Mouse (Mus musculus) forebrain, embryonic 15.5 days (tissue): ENCODE results near the gene Vmn2r81. TPM values are rescaled to one million over a fixed set of nuclear protein-coding genes. Genes with fewer than 3 reads are reported as not detected.
"Not testable (repeated sequence)": the region's sequence is repeated elsewhere in the genome, so short reads cannot be mapped to it uniquely, and the experiment has no call there.

Experiments used
- ATAC-seq: fragments of 200-750 bp; cut with Nextera tagmentation; replicated peaks from 2 replicates; pipeline ENCODE4 v1.8.0; 2017; ENCODE audit warnings: mild to moderate bottlenecking, moderate TSS enrichment, moderate library complexity
- H3K27ac ChIP-seq: fragments of 300-500 bp; sonication (generic); replicated peaks from 2 replicates; pipeline ENCODE4 v1.5.1; 2015; ENCODE audit warnings: mild to moderate bottlenecking, inconsistent platforms
- H3K27me3 ChIP-seq: fragments of 300-500 bp; sonication (generic); 2 replicates; pipeline ENCODE4 v1.6.1; 2015; ENCODE audit warnings: inconsistent platforms
- H3K36me3 ChIP-seq: fragments of 300-500 bp; sonication (generic); 2 replicates; pipeline ENCODE4 v1.6.1; 2015; ENCODE audit warnings: mild to moderate bottlenecking, inconsistent platforms
- H3K4me1 ChIP-seq: fragments of 300-500 bp; sonication (generic); 2 replicates; pipeline ENCODE4 v1.6.1; 2015; ENCODE audit warnings: inconsistent platforms
- H3K4me2 ChIP-seq: fragments of 300-500 bp; sonication (generic); replicated peaks from 2 replicates; pipeline ENCODE4 v1.6.1; 2015; ENCODE audit warnings: mild to moderate bottlenecking, inconsistent platforms
- H3K4me3 ChIP-seq: fragments of 300-500 bp; sonication (generic); 2 replicates; pipeline ENCODE4 v1.5.1; 2015; ENCODE audit warnings: mild to moderate bottlenecking, inconsistent platforms
- H3K9ac ChIP-seq: fragments of 300-500 bp; sonication (generic); replicated peaks from 2 replicates; pipeline ENCODE4 v1.6.1; 2015; ENCODE audit warnings: mild to moderate bottlenecking, inconsistent platforms
- H3K9me3 ChIP-seq: fragments of 300-500 bp; sonication (generic); 2 replicates; pipeline ENCODE4 v1.6.1; 2016; ENCODE audit warnings: inconsistent platforms
- WGBS: fragments of 180-500 bp; shearing (Covaris S2); methylation state at CpG from one replicate; pipeline ENCODE4 v1.1.7; 2015; ENCODE audit warnings: mixed read lengths; 5-methylcytosine and 5-hydroxymethylcytosine counted together
- polyA plus RNA-seq: library from polyadenylated mRNA; unstranded; fragments of >200 nt; fragmentation: Nextera tagmentation; extraction: Ambion mirVana; gene quantifications from 2 replicates; pipeline ENCODE4 v1.2.1, GENCODE M21; 2015

The Vmn2r81 gene
- not detected in 2 replicates for polyA plus RNA-seq

- ATAC-seq, result not testable (repeated sequence)
Observed at GRCm38 (mm10) chr10:79247392-79247791, at the start of gene Vmn2r81. Gene Vmn2r81 (plus strand): TSS chr10:79247692.

GRCm38 (mm10) chr10:79199973-79200372 lies 47.5 kb upstream of the Vmn2r81 start:
- 87% methylated on average over 1 of the region's 1 CpGs for WGBS
- H3K4me3 ChIP-seq, result not testable (repeated sequence)

More at GRCm38 (mm10) chr10:79247392-79247791, at the start of gene Vmn2r81:
- H3K9me3 ChIP-seq, H3K9ac ChIP-seq, H3K4me3 ChIP-seq, H3K27me3 ChIP-seq, H3K4me2 ChIP-seq, H3K4me1 ChIP-seq, H3K27ac ChIP-seq, H3K36me3 ChIP-seq: not testable (repeated sequence)
- WGBS, result 74% methylated on average over 3 of the region's 3 CpGs

GRCm38 (mm10) chr10:79220432-79220831 lies 27.1 kb upstream of the Vmn2r81 start:
- H3K36me3 ChIP-seq, result no peaks in the 10 kb centered on the region
- no peaks in the 10 kb centered on the region for H3K9me3 ChIP-seq
- H3K4me3 ChIP-seq, result no peak overlapping the region
- H3K9ac ChIP-seq, result no peak overlapping the region
- no peak for ATAC-seq
- H3K27me3 ChIP-seq, result no peaks in the 10 kb centered on the region
- no peak overlapping the region for H3K4me2 ChIP-seq
- no peaks in the 10 kb centered on the region for H3K4me1 ChIP-seq
- no peak overlapping the region for H3K27ac ChIP-seq

More at GRCm38 (mm10) chr10:79199973-79200372, 47.5 kb upstream of the Vmn2r81 start:
- not testable (repeated sequence) for H3K4me1 ChIP-seq, H3K27ac ChIP-seq, ATAC-seq, H3K4me2 ChIP-seq, H3K9ac ChIP-seq, H3K36me3 ChIP-seq, H3K27me3 ChIP-seq, H3K9me3 ChIP-seq

- no peaks in the 10 kb centered on the region for H3K4me1 ChIP-seq
- H3K9me3 ChIP-seq, result no peaks in the 10 kb centered on the region
- H3K27ac ChIP-seq, result no peak overlapping the region
- H3K4me2 ChIP-seq, result no peak overlapping the region
- no peak overlapping the region for H3K4me3 ChIP-seq
- H3K27me3 ChIP-seq, result no peaks in the 10 kb centered on the region
- no peaks in the 10 kb centered on the region for H3K36me3 ChIP-seq
- H3K9ac ChIP-seq, result no peak overlapping the region
- ATAC-seq, result no peak
Observed at GRCm38 (mm10) chr10:79221606-79222005, 25.9 kb upstream of the Vmn2r81 start.

- Histone ChIP-seq H3K36me3 (no peaks in the 10 kb centered on the region), H3K9me3 (no peaks in the 10 kb centered on the region), H3K27ac (no peak overlapping the region), H3K27me3 (no peaks in the 10 kb centered on the region), H3K4me3 (no peak overlapping the region), H3K4me1 (no peaks in the 10 kb centered on the region), H3K4me2 (no peak overlapping the region), H3K9ac (no peak overlapping the region)
- whole genome bisulfite sequencing, result 85% methylated on average over 7 of the region's 7 CpGs
- no peak for ATAC-seq
Observed at GRCm38 (mm10) chr10:79222214-79222613, 25.3 kb upstream of the Vmn2r81 start.

GRCm38 (mm10) chr10:79322033-79322736 lies 74.7 kb downstream of the Vmn2r81 start:
- not testable (repeated sequence) for H3K9me3 ChIP-seq, H3K27me3 ChIP-seq, H3K4me1 ChIP-seq, H3K36me3 ChIP-seq
- WGBS, result 6% methylated on average over 16 of the region's 16 CpGs
- H3K4me2 ChIP-seq, result peak overlapping the region; percentile 40
- H3K27ac ChIP-seq, result 0 out of 2 replicates have a peak overlapping the region, but pooled peaks have one; percentile 60
- H3K4me3 ChIP-seq, result peak overlapping the region; percentile 41
- ATAC-seq, result peak; percentile 58; the same call in 1 of the 2 replicates
- 0 out of 2 replicates have a peak overlapping the region, but pooled peaks have one; percentile 36 for H3K9ac ChIP-seq

- ATAC-seq, result peak; percentile 51; the same call in 1 of the 2 replicates
- H3K9ac ChIP-seq, result no peak overlapping the region
Observed at GRCm38 (mm10) chr10:79322737-79323086, 75.2 kb downstream of the Vmn2r81 start.

More at GRCm38 (mm10) chr10:79322737-79323086, 75.2 kb downstream of the Vmn2r81 start:
- Histone ChIP-seq H3K4me2 (no peak overlapping the region), H3K27ac (no peak overlapping the region), H3K36me3 (no peaks in the 10 kb centered on the region), H3K27me3 (no peaks in the 10 kb centered on the region), H3K4me1 (no peaks in the 10 kb centered on the region), H3K9me3 (no peaks in the 10 kb centered on the region), H3K4me3 (no peak overlapping the region)

Other genes with a start within 250 kb of the Vmn2r81 start
- gene Olfr1351, start 235.2 kb upstream of the Vmn2r81 start, polyA plus RNA-seq, result not detected in 2 replicates
- gene Olfr57, start 219.0 kb upstream of the Vmn2r81 start, polyA plus RNA-seq, result 0.26 and 0.51 TPM in 2 replicates
- 58.7 and 59.5 TPM in 2 replicates for gene 2610008E11Rik, start 150.1 kb upstream of the Vmn2r81 start, polyA plus RNA-seq
- gene Vmn2r80, start 98.9 kb upstream of the Vmn2r81 start, polyA plus RNA-seq, result not detected in 2 replicates
- gene Vmn2r82, start 108.8 kb downstream of the Vmn2r81 start, polyA plus RNA-seq, result not detected in 2 replicates
- gene Vmn2r83, start 221.0 kb downstream of the Vmn2r81 start, polyA plus RNA-seq, result not detected in 2 replicates